Mouse (Mus musculus) liver, embryonic 14.5 days (tissue): ENCODE data around the gene Prnp.

Source experiments
- CTCF ChIP-seq: IDR thresholded peaks from 2 replicates; pipeline ENCODE4 v1.5.1; 2016; ENCODE audit warnings: antibody characterized with exemption, low read depth, control low read depth
- EP300 ChIP-seq: IDR thresholded peaks from 2 replicates; pipeline ENCODE4 v1.6.1; 2016; ENCODE audit warnings: antibody characterized with exemption, low read depth

DNA sequence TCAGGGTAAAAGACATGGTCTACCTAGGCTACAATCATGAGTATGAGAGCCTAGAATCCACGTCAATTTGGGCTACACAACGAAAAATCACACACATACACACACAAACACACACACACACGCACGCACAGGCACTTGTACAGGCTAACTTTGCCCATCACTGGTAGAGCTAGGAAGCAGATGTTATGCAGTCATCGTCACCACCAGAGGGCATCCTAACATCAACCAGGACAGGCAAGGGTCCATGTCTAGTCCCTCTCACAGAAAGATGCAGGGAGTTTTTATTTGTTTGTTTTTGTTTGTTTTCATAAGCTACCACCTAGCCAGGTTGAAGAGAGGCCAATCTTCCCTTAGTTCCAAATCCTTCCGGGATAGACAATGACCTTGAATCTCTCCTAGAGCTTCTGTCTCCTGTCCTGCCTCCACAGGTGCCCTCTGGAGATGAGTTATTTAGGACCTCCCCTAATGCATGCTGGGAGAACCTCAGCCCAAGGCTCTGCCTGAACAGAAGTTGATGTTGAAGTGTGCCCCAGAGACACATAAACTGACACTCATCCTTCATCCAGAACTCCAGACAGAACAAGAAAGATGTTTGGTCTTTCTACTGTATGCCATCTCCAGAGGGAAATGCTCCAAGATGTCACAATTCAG, 72.9 kb downstream of the Prnp start:
- TF ChIP-seq CTCF (peak; percentile 91), EP300 (no peak)
